Mouse (Mus musculus): Measurements from ENCODE around the gene Zfp109.
"Not testable (repeated sequence)": the region's sequence is repeated elsewhere in the genome, so short reads cannot be mapped to it uniquely, and the experiment has no call there.

Gene Zfp109

DNA sequence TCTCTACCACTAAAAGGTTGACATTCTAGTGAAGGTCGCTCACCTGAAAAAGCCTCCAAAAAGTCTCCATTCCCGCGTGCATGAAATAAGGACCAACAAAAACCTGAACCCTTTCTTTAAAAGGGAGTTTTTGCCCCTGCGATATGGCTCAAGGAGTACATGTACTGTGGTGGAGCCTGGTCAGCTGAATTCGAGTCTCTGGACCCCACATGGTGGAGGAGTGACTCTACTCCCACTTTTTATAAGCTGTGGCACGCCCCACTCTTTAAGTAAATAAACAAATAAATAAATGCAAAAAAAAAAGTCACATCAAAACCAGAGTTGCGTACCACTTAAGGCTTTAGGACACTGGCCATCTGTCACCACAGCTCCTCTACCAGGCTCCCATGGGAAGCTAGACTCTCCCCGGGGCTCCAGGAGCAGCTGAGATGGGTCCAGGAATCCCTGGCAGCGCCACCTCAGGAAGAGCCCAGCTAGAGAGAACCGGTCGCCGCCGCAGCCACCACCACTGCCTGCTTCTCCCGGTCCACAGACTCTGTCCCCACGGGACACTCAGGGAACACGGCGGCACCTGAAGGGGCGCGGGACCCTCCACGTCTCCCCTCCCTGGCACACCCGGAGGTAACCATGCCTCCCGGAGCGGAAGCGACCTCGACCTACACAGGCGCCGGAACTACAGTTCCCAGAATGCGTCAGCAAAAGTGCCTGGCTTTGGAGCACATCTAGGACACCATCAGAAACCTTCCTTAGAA lies at the start of gene Zfp109:
Zfp109 (minus strand) TSS at position 521 of the 752 bp plus-strand sequence.
- peak; percentile 67 for DNase-seq

DNA sequence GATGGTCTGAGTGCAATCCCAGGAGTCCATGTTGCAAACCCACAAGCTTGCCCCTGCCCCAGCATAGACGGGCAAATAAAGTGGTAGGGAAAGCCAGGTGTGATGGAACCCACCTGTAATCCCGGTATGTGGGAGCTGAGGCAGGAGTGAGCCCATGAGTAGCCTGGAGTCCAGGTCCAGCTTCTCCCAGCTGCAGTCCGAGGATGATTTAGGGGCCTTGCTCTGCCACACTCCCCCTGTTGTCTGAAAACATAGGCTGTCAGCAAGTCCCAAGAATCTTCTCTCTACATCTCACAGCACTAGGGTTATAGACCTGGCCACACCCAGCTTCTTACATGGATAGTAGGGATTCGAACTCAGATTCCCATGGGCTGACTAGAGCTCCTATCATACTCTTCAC lies 49.6 kb upstream of the Zfp109 start:
- DNase-seq, result no peak

DNA sequence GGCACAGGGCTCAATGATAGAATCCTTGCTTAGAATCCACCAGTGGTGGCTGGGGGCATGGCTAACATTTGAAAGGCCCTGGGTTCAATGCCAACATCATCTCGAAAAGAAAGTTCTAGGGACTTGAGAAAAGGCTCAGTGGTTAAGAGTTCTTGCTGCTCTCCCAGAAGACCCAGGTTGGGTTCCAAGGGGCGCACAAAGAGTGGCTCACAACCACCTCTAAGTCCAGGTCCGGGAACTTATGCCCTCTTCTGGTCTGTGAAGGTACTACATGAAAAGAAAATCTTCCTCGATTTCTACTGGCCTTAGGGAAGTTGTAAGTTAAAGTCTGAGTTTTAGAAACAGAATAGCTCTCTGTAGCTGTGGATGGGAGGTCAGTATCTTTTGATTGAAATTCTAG lies 48.7 kb upstream of the Zfp109 start:
- no peak for DNase-seq

DNA sequence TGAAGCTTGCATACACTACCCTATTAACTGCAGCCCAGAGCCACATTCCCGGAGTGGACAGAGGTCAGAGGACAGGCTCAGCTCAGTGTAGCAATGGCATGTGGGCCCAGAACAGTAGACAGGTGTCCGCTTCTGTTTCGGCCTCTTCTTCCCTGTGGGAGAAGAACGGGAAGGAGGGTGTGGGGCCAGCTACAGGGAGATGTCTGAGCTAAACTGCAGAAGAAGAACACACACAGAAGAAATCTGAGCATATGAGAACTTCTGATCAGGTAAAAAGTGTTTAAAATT lies 43.4 kb upstream of the Zfp109 start:
- DNase-seq, result no peak

DNA sequence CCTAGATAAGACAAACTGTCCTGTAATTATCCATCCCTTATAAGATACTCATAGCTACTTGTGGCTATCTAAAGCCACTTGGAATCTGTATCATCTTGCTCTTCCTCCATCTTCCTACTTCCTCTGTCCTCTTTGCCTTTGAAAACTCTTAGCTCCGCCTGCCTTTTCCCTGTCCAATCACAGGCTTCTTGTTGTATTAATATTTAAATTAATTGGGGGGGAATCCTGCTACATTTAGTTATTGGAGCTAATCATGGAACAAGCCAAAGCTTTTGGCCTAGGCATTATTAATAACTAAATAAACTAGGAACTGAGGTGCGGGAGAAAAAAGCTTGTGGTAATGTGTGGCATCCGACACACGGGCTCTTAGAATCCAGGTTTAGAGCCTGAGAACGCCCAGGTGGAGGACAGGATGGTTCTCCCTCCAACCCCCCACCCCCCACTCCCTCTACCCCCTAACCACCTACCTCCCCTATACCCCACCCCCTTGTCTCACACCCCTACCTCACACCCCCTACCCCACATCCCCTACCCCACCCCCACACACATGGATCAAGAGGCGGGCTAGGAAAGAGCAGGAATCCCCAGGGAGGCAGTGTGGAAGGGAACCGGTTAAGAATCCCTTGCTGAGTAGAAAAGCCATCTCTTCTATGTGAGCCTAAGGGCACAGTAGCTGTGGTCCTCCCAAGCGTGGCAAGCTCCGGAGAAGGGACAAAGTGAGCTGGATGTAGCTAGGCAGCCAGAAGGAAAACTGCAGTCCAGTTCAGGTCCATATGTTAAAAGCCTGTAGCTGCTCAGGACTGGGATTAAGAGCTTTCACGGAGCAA lies 42.9 kb upstream of the Zfp109 start:
- no peak for DNase-seq

DNA sequence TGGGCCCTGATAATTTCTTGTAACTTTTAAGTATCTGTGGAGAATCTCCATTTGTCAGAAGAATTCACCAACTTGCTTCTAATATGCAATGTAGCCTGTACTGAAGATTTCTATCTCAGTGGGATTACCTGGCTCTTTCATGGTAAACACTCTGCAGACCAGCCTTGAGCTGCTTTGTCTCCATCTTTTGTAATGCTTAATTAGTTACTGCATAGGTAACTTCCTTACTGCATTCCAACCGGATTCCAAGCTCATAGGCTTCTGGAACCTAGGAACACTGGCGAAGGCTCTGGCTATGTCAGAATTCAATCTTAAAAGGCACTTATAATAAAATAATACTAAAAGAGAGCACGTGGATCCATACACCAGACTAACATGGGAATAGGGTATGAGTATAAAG lies 41.4 kb upstream of the Zfp109 start:
- DNase-seq, result not testable (repeated sequence)

DNA sequence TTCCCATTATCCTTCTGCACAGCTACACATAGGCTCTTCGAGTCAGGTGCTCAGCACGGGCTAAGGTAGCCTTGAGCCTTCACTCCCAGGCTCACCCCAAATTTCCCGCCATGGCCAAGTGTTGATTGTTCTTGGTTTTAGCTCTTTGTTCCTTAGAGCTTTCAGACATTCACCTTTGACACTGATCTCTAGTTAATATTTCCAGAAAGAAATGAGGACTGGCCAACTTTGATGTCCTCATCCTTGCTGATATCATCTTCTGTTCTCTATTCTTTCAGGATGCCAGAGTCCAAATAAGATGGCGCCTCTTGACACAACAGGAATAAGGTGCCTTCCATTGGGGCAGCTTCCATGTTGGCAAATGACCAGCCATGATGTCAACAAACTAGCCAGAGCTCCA lies 37.1 kb upstream of the Zfp109 start:
- DNase-seq, result no peak

DNA sequence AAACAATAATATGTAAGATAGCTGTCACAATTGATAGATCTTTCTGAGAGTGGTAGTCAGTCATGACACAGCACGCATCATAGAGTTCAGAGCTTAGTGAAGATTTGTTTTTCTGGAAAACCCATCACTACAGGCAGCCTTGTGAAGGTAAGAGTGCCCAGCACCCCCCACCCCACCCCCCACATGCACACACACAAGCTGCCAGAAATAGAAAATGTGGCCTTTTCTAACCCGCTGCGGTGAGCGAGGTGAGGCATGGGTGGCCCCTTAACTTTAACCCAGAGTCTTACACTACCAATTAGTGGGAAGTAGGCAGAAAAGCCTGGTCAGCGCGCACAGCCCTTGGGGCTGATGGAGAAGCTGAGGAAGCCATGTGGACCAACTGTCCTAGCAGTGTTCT lies 33.8 kb upstream of the Zfp109 start:
- DNase-seq, result no peak

DNA sequence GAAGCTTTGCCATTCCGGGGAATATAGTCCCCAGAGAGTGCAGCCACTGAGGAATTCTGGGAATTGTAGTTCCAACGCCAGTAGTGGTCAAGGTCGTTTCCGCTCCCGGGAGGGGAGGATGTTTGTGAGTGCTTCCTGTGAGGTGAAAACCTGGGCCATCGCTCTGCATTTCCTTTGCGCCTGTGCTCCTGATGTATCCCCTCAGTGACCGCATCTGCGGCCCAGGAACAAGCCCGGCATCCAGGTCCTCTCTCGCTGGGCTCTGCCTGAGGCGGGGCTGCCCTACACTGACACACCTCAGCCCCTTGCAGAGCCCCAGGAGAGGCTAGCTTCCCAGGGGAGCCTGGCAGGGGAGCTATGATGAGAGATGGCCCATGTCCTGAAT lies 32.9 kb upstream of the Zfp109 start, which contains the start of gene Zfp93:
Zfp93 (plus strand) TSS at position 133 of the 385 bp plus-strand sequence.
- peak; percentile 65 for DNase-seq

DNA sequence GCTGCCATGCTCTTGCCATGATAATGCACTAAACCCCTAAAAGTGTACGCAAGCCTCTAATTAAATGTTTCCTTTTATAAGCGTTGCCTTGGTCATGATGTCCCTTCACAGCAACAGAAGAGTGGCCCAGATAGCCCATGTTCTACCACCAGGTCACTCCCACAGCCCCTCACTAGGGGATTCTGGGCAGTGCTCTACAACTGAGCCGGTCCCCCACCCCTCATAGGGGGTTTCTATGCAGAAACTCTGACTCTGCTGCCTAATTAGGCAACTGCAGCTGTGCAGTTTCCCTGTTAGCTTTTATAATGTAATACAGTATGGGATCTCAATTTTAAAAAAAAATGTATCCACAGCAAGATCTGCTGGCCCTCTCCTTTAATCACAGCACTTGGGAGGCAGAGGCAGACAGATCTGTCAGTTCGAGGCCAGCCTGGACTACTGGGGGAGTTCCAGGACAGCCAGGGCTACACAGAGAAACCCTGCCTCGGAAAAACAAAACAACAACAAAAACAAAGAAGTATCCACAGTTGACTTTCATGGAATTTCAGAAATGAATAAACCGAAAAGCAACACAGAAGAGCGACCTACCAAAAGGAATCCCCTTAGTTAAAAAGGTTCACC lies 32.4 kb upstream of the Zfp109 start:
- DNase-seq, result no peak

DNA sequence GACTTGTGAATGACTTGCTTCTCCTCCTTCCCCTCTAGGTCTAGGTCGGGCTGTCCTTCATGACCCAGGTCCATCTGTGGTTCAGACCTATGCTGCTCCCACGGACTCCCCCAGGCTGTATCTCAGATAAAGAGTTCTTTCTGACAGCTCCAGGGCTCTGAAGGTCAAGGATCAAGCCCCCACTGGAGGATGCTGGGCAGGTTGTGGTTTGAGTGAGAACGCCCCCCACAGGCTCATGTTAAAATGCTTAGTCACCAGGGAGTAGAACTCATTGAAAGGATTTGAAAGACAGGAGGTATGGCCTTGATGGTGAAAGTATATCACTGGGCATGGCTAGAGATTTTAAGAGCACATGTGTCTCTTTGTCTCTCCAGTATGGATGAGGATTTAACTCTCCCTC lies 31.9 kb upstream of the Zfp109 start:
- no peak for DNase-seq

DNA sequence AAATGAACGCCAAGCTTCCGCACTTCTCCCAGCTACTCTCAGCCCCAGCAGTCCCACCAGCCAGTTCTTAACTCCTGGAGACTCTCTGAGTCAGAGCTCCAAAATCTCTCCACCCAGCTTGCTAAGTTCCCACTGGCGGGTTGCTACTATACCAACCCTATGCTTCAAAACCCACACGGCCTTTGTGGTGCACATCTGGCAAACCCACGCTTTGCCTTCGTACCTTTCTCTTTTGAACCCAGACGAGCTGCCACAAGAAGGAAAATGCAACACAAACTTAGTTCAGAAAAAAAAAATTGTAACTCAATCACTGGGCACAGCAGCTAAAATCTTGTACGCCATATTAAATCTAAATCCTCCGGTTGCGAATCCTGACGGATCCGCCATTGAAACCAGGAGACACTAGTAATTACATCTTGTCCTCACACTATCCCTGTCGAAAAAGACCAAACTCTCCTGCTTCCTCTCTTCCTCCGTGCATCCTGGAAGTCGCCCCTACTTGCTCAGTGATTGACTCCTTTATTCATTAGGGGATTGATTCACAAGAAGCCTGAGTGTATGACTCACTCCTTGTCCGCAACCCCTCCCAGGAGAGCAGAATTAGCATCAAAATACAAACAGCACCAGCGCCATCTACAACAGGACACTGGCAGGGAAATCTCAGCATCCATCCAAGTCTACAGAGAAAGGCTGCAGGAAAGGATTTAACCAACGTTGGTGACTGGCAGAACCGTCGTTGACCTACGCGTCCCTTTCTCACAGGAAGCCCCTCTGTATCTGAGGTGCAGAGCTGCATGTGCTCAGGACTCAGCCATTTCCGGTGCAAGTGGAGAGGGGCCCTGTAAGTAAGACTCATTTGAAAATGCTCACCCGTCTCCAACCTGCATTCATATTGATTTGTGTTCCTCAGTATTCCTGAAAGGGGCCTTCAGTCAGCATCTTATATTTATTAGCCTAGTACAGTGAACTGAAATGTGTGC lies 31.1 kb upstream of the Zfp109 start:
- DNase-seq, result no peak

DNA sequence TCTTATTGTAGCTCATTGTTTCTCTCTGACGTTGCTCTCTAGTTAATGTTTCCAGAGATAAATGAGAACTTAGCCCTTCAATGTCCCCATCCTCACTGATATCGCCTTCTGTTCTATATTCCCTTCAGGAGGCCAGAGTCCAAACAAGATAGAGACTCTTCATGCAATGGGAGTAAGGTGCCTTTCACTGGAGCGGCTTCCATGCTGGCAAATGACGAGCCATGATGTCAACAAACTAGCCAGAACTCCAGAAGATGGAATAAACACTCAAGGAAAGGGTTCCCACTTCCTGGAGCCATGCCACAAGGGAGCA lies 22.6 kb upstream of the Zfp109 start:
- DNase-seq, result no peak

DNA sequence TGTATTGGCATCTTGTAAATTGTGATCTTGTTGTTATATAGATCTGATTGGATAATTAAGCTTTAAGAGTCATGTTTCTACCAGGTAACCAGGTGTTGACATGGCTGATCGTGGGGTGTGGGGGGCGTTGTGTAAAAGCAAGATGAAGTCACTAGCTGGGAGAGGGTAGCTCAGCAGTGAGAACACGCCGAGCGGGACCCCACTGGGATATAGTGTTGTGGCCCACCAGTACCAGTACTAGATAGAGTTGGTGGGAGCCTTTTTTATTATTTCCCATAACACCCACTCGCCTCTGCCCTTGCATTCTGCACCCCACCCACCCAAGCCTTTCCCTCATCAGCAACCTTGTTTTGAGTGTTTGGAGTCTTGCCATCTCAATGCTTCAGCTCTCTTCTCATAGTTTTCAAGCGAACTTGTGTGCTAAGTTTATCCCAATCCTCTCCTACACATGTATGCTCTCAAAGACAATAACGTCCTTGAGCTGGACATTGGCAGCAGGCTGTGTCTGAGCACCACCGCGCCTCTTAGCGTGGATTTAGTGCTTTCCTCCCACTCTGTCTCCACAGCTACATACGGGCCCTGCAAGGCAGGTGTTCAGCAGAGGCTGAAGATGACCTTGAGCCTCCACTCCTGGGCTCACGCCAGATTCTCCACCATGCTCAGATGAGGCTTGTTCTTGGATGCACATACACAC lies 22.1 kb upstream of the Zfp109 start:
- no peak for DNase-seq

DNA sequence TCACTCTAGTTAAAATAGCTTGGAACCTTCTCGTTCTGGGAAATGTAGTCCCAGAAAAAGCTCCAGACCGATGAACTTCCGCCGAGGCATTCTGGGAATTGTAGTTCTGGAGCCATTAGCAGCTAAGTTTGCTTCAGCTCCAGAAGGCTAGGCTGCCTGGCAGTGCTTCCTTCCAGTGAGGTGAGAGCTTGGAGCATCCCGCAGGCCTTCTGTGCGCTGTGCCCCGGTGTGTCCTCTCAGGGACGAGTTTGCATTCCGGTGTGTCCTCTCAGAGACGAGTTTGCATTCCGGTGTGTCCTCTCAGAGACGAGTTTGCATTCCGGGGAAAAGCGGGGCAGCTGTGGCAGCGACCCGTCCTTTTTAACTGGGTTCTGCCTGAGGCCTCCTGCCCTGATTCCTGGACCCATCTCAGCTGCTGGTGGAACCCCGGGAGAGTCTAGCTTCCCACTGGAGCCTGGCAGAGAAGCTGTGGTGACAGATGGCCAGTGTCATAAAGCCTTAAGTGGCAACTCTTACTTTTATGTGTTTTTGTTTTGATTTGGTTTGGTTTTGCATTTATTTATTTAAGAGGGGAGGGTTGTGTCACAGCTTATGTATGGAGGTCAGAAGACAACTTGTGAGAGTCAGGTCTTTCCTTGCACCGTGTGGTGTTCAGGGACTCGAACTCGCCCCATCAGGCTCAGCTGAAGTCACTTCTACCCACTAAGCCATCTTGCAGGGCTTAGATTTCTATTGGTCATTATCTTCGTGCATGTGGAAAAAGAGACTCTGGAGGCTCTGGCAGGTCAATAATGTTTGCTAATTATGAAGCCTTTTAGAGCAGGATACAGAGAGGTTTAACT lies 17.5 kb upstream of the Zfp109 start, which contains the start of gene Zfp108:
Zfp108 (plus strand) TSS at position 162 of the 842 bp plus-strand sequence.
- peak; percentile 67 for DNase-seq

DNA sequence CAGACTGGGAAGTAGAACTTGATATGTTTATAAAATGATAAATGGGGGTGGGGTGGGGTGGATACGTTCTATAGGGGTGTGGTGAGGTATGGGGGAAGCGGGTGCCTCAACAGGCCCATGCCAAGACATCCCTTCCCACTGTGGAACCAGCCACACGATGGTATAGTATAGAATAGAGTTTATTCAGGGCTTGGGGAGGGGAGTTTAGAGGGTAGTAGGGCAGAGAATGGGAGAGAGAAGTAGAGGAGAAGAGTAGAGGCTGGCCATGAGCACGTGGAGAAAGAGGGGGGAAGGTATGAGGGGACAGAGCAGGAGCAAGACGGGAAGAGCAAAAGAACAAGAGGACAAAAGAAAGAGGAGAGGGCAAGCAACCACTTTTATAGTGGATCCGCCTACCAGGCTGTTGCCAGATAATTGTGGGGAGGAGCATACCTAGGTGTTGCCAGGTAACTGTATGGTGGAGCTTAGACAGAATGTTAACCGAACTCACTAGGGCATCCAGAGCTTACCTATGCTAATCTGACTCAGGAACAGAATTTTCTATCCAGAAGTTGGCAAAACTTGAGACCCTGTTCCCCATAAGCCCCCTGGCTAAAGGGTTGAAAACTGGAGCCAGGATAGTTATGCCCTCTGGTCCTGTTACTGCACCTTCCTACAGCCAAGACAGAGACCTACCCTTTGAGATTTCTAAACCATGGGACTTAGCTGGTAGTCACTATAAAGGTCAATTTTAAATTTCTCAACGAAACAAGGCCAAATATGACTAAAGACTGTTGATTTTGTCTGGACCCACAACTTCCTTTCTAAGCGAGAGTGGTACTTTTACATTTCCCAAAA lies 16.6 kb upstream of the Zfp109 start:
- no peak for DNase-seq

DNA sequence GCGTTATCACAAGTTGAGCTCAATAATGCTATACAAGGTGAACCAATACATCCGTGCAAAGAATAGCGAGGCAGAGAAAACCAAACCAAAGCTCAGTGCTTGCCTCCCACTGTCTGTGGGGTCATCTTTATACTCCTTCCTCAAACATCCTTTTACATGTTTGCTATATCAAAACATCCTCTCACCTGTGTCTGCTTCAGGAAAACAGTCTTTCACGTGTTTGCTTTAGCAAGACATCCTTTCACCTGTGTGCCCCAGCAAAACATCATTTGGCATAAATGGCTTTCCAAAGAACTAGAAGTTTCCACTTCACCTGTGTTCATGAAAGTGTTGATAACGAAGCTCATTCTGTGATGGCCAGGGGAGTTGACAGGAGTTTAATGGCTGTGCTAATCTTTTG lies 26.0 kb downstream of the Zfp109 start, which contains the start of gene Zfp111:
Zfp111 (minus strand) TSS at position 101 of the 400 bp plus-strand sequence.
- no peak for DNase-seq

DNA sequence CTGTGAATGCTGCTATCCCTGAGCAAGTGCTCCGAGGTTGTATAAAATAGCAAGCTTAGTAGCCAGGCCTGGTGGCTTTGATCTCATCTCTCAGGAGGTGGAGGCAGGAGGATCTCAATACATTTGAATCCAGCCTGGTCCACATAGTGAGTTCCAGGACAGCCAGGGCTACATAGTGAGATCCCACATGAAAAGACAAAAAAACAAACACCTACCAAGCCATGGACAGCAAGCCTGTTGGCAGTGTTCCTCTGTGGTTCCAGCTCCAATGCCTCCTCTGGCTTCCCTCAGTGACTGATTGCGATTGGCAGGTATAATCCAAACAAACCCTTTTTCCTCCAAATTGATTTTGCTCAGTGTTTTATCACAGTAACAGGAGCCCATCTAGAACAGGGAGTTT lies 27.1 kb downstream of the Zfp109 start:
- DNase-seq, result no peak

DNA sequence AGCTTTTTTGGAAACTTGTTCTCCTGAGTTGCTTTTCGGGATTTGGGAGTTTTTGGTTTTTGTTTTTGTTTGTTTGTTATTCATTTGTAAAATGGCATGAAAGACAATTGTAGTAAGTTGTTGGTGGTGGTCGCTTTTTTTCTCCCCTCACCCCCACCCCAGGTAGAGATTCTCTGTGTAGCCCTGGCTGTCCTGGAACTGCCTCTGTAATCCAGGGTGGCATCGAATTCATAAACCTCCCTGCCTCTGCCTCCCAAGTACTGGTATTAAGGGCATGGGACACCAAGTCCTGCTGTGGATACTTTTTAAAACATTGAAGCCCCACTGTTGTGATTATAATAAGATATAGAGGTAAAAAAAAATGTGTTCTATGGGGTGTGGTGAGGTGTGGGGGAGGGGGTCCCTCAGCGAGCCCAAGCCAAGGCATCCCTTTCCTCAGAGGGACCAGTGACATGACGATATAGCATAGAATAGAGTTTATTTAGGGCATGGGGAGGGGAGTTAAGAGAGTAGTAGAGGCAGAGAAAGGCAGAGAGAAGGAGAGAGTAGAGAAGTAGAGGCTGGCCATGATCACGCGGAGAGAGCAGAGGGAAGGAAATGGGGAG lies 29.0 kb downstream of the Zfp109 start:
- no peak for DNase-seq

All from right cerebral cortex, postnatal 4 days (tissue).